Mouse (Mus musculus): ENCODE measurements around the gene Tent4b. TPM values are rescaled to one million over a fixed set of nuclear protein-coding genes. Genes with fewer than 3 reads are reported as not detected.

Tent4b gene
- polyA plus RNA-seq, 1 experiment from 2014 or later: 5.5 TPM

DNA sequence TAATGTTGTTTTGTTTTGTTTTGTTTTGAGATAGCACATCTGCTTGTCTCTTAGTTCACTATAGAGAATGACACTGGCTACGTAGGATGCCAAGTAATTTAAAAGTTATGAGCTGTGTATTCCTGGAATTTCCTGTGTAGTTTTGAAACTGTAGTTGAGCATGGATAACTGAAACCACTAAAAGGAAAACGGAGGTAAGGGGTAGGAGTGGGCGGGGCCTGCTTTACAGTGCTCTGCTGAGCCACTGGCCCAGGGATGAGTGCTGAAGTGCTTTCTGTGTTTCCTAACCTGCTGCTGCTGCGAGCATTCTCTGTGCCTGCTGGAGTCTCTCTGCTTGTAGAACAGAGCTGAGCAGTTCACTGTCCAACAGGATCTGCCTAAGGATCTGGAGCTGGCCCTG is 22.3 kb downstream of the Tent4b start:
- 45% methylated on average over 4 of the region's 4 CpGs for WGBS
- no peaks in the 10 kb centered on the region for H3K27me3 ChIP-seq (ENCODE audit: control insufficient read depth, insufficient read depth, low read length)
- 0 out of 2 replicates have a peak, but pooled peaks have one; percentile 23 for ATAC-seq (replicated peaks; ENCODE audit: extremely low read depth, insufficient read depth, low FRiP score)
- H3K4me1 ChIP-seq (ENCODE audit: control insufficient read depth, insufficient read depth, low read length): peaks cover 9% of the 10 kb centered on the region
- H3K9ac ChIP-seq (ENCODE audit: low read length): no peak overlapping the region
- H3K36me3 ChIP-seq (ENCODE audit: control insufficient read depth, insufficient read depth): no peaks in the 10 kb centered on the region
- H3K9me3 ChIP-seq (replicated peaks; ENCODE audit: control insufficient read depth, low read length): no peaks in the 10 kb centered on the region
- H3K27ac ChIP-seq (ENCODE audit: low read length): no peak overlapping the region
- H3K4me2 ChIP-seq (ENCODE audit: low read depth, low read length): no peak overlapping the region
- no peak overlapping the region for H3K4me3 ChIP-seq (ENCODE audit: low read length)

DNA sequence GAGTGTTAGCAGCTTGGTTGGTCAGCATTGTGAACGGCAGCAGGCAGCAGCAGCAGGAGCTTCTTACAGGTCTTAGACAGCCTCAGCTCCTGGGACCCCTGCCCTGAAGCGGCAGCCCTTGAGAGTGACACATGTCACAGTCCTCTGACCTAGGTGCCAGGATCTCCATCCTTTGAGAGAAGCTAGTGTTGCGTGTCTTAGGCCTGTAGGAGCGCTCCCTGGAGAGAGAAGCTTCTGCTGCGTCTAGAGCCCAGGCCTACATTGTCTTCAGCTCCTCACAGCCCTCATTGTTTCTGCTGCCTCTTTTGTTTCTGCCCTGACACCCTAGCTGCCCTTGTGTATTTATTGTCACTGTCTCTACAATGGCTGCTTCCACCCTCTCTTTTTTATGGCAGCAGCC is 26.3 kb downstream of the Tent4b start:
- Histone ChIP-seq H3K9ac (ENCODE audit: low read length) (no peak overlapping the region), H3K9me3 (replicated peaks; ENCODE audit: control insufficient read depth, low read length) (no peaks in the 10 kb centered on the region), H3K4me1 (ENCODE audit: control insufficient read depth, insufficient read depth, low read length) (peaks cover 21% of the 10 kb centered on the region), H3K4me2 (ENCODE audit: low read depth, low read length) (no peak overlapping the region), H3K36me3 (ENCODE audit: control insufficient read depth, insufficient read depth) (no peaks in the 10 kb centered on the region), H3K4me3 (ENCODE audit: low read length) (no peak overlapping the region), H3K27me3 (ENCODE audit: control insufficient read depth, insufficient read depth, low read length) (no peaks in the 10 kb centered on the region), H3K27ac (ENCODE audit: low read length) (no peak overlapping the region)
- 79% methylated on average over 5 of the region's 5 CpGs for WGBS
- ATAC-seq (replicated peaks; ENCODE audit: extremely low read depth, insufficient read depth, low FRiP score): no peak

DNA sequence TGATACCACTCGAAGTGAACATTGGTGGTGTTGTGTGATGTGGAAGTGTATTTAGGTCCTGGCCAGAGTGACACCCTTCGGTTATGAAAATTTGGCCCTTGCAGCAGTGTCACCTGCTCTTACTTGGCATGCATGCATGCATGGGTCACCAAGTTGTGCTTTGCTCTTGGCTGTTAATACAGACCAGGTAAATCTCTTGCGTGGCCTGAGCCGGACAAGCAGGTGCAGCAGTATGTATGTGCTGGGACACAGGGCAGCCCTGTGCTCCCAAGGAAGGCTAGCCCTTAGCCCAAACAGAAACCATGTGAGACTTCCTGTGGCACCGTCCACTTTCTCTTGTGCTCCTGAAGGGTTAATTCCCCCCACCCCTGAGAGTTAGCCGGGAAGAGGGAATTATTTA is 28.8 kb downstream of the Tent4b start:
- no peak overlapping the region for H3K4me2 ChIP-seq (ENCODE audit: low read depth, low read length)
- 68% methylated on average over 6 of the region's 6 CpGs for WGBS
- ATAC-seq (replicated peaks; ENCODE audit: extremely low read depth, insufficient read depth, low FRiP score): no peak

DNA sequence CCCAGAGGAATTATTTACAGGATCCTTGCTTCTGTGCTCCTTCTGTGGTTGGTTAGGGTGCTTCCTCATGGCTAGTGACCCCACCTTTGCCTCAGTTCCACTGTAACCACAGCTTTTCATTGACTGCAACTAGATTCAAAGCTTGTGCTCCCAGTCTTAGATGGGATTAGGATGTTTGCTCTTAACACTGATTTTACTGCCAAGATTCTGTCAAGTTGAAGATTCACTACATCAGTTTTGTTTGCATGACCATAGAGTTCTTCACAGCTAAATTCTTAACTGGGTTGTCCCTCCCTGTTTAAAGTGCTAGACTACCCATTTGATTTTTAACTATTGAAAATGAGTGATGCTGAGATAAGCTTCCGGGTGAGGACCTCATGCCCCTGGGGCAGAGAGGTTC is 29.3 kb downstream of the Tent4b start:
- ATAC-seq (replicated peaks; ENCODE audit: extremely low read depth, insufficient read depth, low FRiP score): no peak
- Histone ChIP-seq H3K9me3 (replicated peaks; ENCODE audit: control insufficient read depth, low read length) (no peaks in the 10 kb centered on the region), H3K27ac (ENCODE audit: low read length) (no peak overlapping the region), H3K9ac (ENCODE audit: low read length) (no peak overlapping the region), H3K36me3 (ENCODE audit: control insufficient read depth, insufficient read depth) (no peaks in the 10 kb centered on the region), H3K4me2 (ENCODE audit: low read depth, low read length) (no peak overlapping the region), H3K4me3 (ENCODE audit: low read length) (no peak overlapping the region), H3K27me3 (ENCODE audit: control insufficient read depth, insufficient read depth, low read length) (no peaks in the 10 kb centered on the region), H3K4me1 (ENCODE audit: control insufficient read depth, insufficient read depth, low read length) (peaks cover 12% of the 10 kb centered on the region)
- WGBS: 42% methylated on average over 1 of the region's 1 CpGs

More for the DNA sequence above, 28.8 kb downstream of the Tent4b start:
- H3K27me3 ChIP-seq (ENCODE audit: control insufficient read depth, insufficient read depth, low read length): no peaks in the 10 kb centered on the region
- H3K9ac ChIP-seq (ENCODE audit: low read length): no peak overlapping the region
- no peak overlapping the region for H3K4me3 ChIP-seq (ENCODE audit: low read length)
- no peaks in the 10 kb centered on the region for H3K36me3 ChIP-seq (ENCODE audit: control insufficient read depth, insufficient read depth)
- H3K9me3 ChIP-seq (replicated peaks; ENCODE audit: control insufficient read depth, low read length): no peaks in the 10 kb centered on the region
- no peak overlapping the region for H3K27ac ChIP-seq (ENCODE audit: low read length)
- H3K4me1 ChIP-seq (ENCODE audit: control insufficient read depth, insufficient read depth, low read length): peaks cover 12% of the 10 kb centered on the region

DNA sequence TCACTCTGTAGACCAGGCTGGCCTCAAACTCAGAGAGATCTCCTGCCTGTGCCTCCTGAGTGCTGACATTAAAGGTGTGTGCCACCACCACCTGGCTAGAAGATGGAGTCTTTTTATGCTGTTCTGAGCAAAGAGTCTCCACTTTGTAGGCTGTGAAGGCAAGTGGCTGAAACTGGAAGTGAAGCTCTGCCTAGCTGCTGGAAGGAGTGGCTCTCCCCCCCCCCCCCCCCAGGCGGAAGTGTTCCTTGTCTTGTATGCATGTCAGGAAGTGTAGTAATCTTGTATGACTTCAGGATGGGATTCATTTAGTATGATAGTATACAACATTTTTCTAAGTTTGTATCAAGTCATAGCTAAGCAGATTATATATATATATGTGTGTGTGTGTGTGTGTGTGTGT is 29.8 kb downstream of the Tent4b start:
- WGBS: 50% methylated on average over 1 of the region's 1 CpGs
- Histone ChIP-seq H3K27ac (ENCODE audit: low read length) (no peak overlapping the region), H3K4me1 (ENCODE audit: control insufficient read depth, insufficient read depth, low read length) (peaks cover 12% of the 10 kb centered on the region), H3K9me3 (replicated peaks; ENCODE audit: control insufficient read depth, low read length) (no peaks in the 10 kb centered on the region), H3K36me3 (ENCODE audit: control insufficient read depth, insufficient read depth) (no peaks in the 10 kb centered on the region), H3K27me3 (ENCODE audit: control insufficient read depth, insufficient read depth, low read length) (no peaks in the 10 kb centered on the region), H3K4me2 (ENCODE audit: low read depth, low read length) (no peak overlapping the region), H3K9ac (ENCODE audit: low read length) (no peak overlapping the region), H3K4me3 (ENCODE audit: low read length) (no peak overlapping the region)
- no peak for ATAC-seq (replicated peaks; ENCODE audit: extremely low read depth, insufficient read depth, low FRiP score)

DNA sequence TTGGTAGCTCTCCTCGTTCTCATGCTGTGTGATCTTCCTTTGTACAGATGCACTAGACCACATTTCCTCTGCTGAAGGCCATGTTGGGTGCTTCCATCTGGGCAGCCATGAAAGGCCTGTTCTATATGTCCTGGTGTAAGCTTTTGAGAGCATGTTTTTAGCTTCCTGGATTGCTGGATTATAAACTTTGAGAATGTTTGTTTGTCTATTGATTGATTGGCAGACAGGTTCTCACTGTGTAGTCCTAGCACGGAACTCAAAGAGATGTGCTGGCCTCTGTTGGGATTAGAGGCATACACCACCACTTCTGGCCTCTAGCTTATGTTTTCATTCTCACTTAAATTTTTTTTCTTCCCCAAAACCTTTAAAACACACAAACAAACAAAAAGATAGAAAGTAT is 37.7 kb downstream of the Tent4b start:
- Histone ChIP-seq H3K4me2 (ENCODE audit: low read depth, low read length) (no peak overlapping the region), H3K4me1 (ENCODE audit: control insufficient read depth, insufficient read depth, low read length) (no peaks in the 10 kb centered on the region), H3K4me3 (ENCODE audit: low read length) (no peak overlapping the region), H3K9me3 (replicated peaks; ENCODE audit: control insufficient read depth, low read length) (no peaks in the 10 kb centered on the region), H3K27me3 (ENCODE audit: control insufficient read depth, insufficient read depth, low read length) (no peaks in the 10 kb centered on the region), H3K9ac (ENCODE audit: low read length) (no peak overlapping the region), H3K27ac (ENCODE audit: low read length) (no peak overlapping the region), H3K36me3 (ENCODE audit: control insufficient read depth, insufficient read depth) (no peaks in the 10 kb centered on the region)
- no peak for ATAC-seq (replicated peaks; ENCODE audit: extremely low read depth, insufficient read depth, low FRiP score)
- 72% methylated on average over 2 of the region's 2 CpGs for WGBS

DNA sequence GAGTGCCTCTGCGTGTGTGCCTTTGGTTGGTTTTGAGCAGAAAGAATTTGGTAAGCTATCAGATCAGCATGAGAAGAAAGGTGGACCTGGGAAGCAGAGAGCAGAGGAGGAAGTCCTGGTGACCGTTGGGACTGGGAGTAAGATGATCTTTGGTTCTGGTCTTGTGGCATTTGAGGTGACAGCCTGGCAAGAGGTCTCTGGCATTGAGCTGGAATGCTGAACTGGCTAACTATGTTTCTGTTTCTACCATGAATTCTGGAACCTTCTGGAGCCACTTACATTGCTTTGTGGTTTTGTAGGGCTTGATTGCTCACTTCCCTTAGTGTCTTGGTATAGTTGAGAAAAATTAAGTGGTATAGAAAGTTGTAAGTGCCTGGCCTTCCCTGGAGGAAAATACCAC is 38.6 kb downstream of the Tent4b start:
- Histone ChIP-seq H3K27ac (ENCODE audit: low read length) (no peak overlapping the region), H3K36me3 (ENCODE audit: control insufficient read depth, insufficient read depth) (no peaks in the 10 kb centered on the region), H3K4me1 (ENCODE audit: control insufficient read depth, insufficient read depth, low read length) (no peaks in the 10 kb centered on the region), H3K27me3 (ENCODE audit: control insufficient read depth, insufficient read depth, low read length) (no peaks in the 10 kb centered on the region), H3K9ac (ENCODE audit: low read length) (no peak overlapping the region), H3K4me3 (ENCODE audit: low read length) (no peak overlapping the region), H3K9me3 (replicated peaks; ENCODE audit: control insufficient read depth, low read length) (no peaks in the 10 kb centered on the region), H3K4me2 (ENCODE audit: low read depth, low read length) (no peak overlapping the region)
- no peak for ATAC-seq (replicated peaks; ENCODE audit: extremely low read depth, insufficient read depth, low FRiP score)
- 56% methylated on average over 2 of the region's 2 CpGs for WGBS

DNA sequence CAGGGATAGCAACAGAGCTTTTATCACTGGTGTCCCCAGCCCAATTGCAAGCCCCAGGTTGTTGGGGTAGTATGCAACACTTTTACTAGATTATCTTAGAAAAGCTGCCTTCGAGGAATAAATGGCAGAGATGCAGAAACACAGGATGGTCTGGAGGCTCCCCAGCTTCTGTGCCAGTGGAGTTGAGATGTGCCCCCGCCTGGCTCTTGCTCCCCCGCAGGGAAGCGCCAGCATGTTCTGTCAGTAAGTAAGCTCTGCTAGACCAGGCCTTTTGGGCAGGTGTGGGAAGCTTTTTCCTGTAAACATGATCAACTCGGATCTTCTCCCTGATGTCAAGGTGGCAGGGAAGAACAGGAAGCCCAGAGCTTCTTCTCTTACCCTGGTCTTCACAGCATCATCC is 40.3 kb downstream of the Tent4b start:
- Histone ChIP-seq H3K4me2 (ENCODE audit: low read depth, low read length) (no peak overlapping the region), H3K4me1 (ENCODE audit: control insufficient read depth, insufficient read depth, low read length) (no peaks in the 10 kb centered on the region), H3K27me3 (ENCODE audit: control insufficient read depth, insufficient read depth, low read length) (no peaks in the 10 kb centered on the region), H3K4me3 (ENCODE audit: low read length) (no peak overlapping the region), H3K9me3 (replicated peaks; ENCODE audit: control insufficient read depth, low read length) (no peaks in the 10 kb centered on the region), H3K36me3 (ENCODE audit: control insufficient read depth, insufficient read depth) (peaks cover 6% of the 10 kb centered on the region; the same call in 1 of the 2 replicates), H3K27ac (ENCODE audit: low read length) (no peak overlapping the region), H3K9ac (ENCODE audit: low read length) (no peak overlapping the region)
- ATAC-seq (replicated peaks; ENCODE audit: extremely low read depth, insufficient read depth, low FRiP score): no peak
- 87% methylated on average over 5 of the region's 5 CpGs for WGBS

DNA sequence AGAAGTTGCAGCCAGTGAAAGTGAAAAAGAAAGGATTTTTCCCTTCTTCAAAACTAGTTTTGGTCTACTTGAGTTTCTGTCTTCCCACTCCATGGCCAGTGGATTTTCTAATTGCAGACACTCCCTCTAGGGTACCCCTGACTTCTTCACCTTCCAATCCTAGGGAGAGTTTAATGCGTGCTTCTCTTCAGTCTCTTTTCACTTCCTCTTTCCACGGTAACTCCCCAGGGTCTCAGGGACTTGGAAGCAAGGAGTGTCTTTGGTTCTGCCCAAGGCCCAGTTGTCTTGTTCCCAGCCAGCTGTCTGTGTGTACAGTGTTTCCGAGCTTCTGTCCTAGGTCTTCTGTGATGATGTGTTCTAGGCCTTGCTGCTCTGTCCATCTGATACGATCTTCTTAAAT is 42.9 kb downstream of the Tent4b start:
- Histone ChIP-seq H3K27me3 (ENCODE audit: control insufficient read depth, insufficient read depth, low read length) (no peaks in the 10 kb centered on the region), H3K9ac (ENCODE audit: low read length) (no peak overlapping the region), H3K4me2 (ENCODE audit: low read depth, low read length) (no peak overlapping the region), H3K4me3 (ENCODE audit: low read length) (no peak overlapping the region), H3K9me3 (replicated peaks; ENCODE audit: control insufficient read depth, low read length) (no peaks in the 10 kb centered on the region), H3K36me3 (ENCODE audit: control insufficient read depth, insufficient read depth) (peaks cover 16% of the 10 kb centered on the region; the same call in 1 of the 2 replicates), H3K4me1 (ENCODE audit: control insufficient read depth, insufficient read depth, low read length) (no peaks in the 10 kb centered on the region), H3K27ac (ENCODE audit: low read length) (no peak overlapping the region)
- 76% methylated on average over 4 of the region's 4 CpGs for WGBS
- ATAC-seq (replicated peaks; ENCODE audit: extremely low read depth, insufficient read depth, low FRiP score): no peak

DNA sequence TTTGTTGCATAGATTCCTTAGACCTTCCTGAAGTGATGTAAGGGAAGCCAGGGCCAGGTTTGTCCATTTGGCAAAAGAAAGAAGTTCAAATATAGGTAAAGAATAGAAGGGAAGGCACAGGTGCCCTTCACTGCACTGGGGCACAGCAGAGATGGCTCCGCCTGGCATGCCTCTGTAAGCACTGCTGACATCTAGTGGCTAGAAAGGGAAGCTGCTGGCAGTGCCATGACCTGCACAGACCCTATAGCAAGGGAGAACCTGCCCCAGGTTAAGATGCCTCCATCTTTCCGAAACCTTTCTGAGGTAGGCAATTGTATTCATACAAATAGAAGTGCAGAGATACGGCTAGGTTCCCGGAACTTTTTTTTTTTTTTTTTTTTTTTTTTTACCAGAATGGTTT is 45.3 kb downstream of the Tent4b start:
- Histone ChIP-seq H3K4me1 (ENCODE audit: control insufficient read depth, insufficient read depth, low read length) (no peaks in the 10 kb centered on the region), H3K36me3 (ENCODE audit: control insufficient read depth, insufficient read depth) (peaks cover 16% of the 10 kb centered on the region; the same call in 1 of the 2 replicates), H3K9ac (ENCODE audit: low read length) (no peak overlapping the region), H3K4me2 (ENCODE audit: low read depth, low read length) (no peak overlapping the region), H3K27ac (ENCODE audit: low read length) (no peak overlapping the region), H3K9me3 (replicated peaks; ENCODE audit: control insufficient read depth, low read length) (no peaks in the 10 kb centered on the region), H3K4me3 (ENCODE audit: low read length) (no peak overlapping the region), H3K27me3 (ENCODE audit: control insufficient read depth, insufficient read depth, low read length) (no peaks in the 10 kb centered on the region)
- peak; percentile 63; the same call in 1 of the 2 replicates for ATAC-seq (replicated peaks; ENCODE audit: extremely low read depth, insufficient read depth, low FRiP score)
- 89% methylated on average over 4 of the region's 4 CpGs for WGBS

All from heart, embryonic 16.5 days (tissue).